Mouse (Mus musculus): ENCODE measurements around the gene B3gnt9.

The B3gnt9 gene

DNA sequence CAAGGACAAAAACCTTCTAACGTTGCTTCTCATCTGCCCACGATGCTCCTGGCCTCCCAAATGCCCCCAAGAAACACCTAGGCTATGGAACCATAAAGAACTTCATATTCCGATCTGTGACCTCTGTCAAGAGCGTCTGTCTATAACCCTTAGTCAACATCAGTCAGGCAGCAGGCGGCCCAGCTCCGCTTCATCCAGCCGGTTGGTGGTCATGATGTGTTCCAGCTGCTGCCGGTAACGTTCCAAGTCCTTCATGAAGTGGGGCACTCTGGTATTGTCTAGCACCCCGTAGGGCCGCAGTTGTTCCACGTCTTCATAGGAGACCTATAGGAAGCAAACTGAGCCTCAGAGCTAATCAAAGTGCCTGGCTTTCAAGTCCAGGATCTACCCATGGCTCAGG lies 26.9 kb upstream of the B3gnt9 start:
- DNase-seq: no peak

DNA sequence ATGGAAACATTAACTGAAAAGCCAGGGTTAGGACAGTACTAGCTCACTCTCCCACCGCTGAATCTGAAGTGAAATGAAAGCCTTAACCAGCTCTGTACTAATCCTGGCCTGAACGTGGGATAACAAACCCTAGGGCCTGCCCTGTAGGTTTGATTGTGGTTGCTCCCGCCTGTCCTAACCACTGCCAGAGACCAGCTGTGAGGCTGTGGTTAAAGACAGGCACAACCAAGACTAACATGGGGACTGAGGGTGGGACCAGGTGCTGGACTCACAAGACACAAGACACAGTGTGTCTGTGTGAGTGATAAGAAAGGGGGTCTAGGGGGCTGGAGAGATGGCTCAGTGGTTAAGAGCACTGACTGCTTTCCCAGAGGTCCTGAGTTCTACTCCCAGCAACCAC lies 25.6 kb upstream of the B3gnt9 start:
- DNase-seq: no peak

DNA sequence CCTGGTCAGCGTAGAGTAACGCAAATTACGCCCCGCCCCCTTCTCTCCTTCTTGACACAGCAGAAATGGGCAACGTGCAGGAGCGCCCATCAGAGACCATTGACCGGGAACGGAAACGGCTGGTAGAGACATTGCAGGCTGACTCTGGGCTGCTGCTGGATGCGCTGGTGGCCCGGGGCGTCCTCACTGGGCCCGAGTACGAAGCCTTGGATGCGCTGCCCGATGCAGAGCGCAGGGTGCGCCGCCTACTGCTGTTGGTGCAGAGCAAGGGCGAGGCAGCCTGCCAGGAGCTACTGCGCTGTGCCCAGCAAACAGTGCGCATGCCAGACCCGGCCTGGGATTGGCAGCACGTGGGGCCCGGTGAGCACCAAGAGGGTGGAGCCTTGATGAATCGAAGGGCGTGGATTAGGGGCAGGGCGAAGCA lies 24.0 kb upstream of the B3gnt9 start:
- peak; percentile 98 for DNase-seq

DNA sequence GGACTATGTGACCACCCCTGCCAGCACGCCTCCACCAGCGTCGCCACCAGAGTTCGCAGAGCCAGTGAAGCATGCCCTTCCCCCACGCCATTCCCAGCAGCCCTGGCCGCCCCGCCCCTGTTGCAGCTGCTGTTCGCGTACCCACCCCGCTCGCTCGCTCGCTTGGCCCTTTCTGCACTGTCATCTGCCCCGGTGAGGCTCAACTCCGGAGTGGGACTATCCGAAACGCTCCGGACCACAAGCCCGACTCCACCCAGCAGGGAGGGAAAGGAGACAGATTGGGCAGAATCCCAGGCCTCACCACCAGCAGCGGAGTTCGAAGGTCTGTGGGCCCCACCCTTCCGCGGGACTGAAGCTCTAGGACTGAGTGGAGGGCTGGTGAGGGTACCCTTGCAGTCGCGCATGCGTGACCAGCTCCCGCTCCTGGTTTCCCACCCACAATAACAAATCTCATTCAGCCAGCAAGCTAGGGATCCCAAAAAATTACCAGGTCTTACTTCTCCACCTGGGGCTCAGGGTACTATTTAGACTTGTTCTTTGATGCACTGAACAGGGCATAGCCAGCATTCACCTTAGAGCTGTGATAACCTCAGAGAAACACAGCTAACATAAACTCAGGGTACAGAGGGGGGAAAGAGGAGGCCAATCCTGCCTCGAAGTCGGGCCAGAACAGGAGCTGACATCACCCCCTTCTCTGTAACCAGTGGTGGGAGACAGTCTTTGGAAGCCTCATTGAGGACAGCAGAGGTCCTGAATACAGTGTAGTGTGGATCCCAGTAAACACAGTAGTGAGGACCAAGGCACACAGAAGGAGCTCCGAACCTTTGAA lies 21.6 kb upstream of the B3gnt9 start:
- peak; percentile 97 for DNase-seq

DNA sequence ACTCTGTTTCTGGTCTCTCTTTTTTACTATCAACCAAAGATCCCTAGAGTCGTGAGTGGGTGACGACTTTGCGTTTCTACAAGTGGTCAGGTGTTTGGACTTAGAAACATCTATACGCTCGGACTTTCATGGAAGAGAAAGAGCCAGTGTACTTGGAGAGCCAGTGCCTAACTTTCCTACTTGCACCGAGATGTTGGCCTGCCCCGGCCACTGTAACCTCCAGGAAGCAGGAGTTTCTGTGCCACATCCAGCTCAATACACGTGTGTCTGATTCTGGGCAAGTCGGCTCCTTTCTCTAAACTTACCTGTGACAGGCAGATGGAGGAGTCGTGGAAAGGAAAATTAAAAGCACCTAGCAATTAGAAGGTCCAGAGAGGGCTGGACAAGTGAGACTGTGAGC lies 20.9 kb upstream of the B3gnt9 start, which contains the start of gene Nol3:
Gene Nol3 (plus strand): TSS at position 301 of the 400 bp plus-strand sequence.
- no peak for DNase-seq

DNA sequence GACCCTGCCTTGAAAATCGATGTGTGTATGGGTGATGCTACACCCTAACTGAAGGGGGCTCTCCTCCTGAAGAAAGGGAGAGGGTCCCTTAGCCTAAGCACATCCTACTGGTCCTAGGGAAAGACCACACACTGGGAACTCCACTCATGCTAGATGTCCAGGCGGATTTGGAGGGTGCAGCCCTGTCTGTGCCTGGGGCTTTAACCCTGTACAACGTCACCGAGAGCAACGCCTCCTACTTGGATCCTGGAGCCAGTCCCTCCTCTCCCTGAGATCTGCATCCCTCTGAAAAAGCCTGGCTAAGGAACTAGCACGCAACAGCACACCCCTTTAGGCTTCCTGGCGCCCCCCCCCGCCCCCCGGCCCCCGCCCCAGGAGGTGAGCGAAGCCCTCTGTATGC lies 20.4 kb upstream of the B3gnt9 start:
- peak; percentile 92 for DNase-seq

DNA sequence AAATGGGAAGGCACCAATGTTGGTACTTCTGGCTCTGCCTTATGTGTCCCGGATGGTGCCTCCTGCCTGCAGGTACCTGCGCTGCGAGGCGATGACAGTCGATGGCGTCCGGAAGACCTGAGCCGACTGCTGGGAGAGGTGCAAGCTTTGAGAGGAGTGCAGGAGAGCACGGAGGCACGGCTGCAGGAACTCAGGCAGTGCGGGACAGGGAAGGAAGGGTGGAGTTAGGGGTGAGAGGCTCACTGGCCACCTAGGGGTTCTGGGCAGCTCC lies 15.9 kb upstream of the B3gnt9 start:
- DNase-seq: no peak

DNA sequence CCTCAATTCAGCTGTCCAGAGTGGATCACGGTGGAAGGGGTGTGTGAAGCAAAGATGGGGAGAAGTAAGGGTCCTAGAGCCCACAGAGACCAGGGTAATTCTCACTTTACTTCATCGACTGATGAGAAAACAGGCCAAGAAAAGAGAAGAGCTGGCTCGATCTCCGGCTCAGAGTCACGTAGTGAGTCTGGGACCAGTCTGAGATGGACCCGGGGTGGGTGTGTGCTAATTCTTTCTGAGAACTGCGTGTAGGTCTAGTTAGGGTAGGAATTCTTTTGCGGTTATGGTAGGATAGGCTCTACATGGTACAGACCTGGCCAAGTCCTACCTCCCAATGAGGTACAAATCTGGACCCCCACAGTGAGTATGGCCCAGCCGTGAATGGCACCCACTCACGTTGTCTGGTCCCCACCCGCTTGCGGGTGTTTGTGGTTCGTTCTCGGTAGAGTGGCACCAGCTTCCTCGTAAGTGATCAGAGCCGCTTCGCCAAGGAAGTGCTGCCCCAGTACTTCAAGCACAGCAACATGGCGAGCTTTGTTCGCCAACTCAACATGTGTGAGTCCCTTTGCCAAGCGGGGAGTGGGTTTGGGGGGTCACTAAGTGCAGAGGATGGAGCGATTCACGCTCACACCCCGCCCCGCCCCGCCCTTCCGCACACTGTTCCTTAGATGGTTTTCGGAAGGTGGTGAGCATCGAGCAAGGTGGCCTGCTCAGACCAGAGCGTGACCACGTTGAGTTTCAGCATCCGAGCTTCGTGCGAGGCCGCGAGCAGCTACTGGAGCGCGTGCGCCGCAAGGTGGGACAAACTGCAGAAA lies 15.4 kb upstream of the B3gnt9 start:
- DNase-seq: peak; percentile 90

DNA sequence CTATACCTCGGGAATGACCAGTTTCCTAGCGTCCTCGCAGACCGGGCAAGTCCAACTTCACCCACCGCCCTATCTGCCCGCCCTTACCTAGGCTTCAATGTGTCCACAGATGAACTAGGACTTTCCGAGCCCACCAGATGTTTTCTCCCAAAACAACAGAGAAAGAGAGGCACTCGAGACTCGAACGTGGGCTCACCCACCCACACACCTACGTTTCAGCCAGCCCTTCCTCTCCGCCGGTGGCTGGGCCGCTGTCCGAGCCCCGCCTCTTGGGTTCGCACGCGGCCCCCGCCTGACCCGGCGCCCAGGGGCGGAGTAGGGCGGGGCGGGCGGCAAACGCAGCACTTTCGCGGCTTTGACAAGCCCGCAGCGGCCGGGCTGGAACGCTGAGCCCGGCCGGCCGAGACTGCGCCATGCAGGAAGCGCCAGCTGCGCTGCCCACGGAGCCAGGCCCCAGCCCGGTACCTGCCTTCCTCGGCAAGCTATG lies 14.6 kb upstream of the B3gnt9 start, which contains the start of gene Hsf4:
Gene Hsf4 (plus strand): TSS at position 341 of the 487 bp plus-strand sequence.
- DNase-seq: peak; percentile 98

DNA sequence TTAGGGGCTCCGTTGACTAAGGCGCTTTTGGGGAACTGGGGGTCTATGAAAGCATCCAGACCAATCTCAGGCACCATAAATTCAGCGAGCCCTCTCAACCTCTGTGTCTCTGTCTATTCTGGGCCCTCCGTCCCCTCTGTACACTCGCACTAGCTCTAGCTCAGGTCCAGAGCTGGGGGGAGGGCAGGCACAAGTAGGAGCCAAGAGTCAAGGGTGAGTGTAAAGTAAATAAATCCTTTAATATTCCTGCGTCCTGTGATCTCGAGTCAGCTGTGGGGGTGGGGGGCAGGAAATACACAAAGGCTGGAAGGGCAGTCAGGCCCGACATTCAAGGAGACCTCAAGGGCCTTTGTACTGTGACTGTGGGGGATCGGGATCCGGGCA lies 14.1 kb upstream of the B3gnt9 start:
- DNase-seq: peak; percentile 89

DNA sequence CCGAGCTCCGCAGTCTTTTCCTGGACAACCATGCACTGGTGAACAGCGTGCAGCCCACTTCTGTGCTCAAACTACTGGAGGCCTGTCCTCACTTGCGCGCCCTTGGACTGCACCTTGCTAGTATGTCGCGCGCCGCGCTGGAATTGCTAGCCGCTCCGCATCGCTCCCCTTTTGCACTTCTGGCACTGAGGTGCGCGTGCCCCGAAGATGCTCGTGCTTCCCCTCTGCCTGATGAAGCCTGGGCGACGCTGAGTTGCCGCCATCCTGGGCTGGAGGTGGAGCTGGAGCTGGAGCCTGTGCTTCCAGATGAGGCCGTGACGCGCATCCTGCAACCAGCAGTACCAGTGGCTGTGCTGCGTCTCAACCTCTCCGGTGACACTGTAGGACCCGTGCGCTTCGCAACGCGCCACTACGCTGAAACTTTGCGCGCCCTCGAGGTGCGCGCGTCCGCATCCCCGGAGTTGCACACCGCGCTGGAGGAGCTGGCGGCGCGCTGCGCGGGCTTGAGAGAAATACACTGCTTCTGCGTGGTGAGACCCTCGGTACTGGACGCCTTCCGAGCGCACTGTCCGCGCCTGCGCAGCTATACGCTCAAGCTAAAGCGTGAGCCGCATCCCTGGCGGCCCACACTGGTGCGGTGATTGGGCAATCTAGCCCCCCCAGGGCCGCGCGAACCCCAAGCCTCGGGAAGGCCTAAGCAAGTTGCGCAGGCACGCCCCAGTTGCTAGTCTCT lies 13.6 kb upstream of the B3gnt9 start:
- peak; percentile 96 for DNase-seq

DNA sequence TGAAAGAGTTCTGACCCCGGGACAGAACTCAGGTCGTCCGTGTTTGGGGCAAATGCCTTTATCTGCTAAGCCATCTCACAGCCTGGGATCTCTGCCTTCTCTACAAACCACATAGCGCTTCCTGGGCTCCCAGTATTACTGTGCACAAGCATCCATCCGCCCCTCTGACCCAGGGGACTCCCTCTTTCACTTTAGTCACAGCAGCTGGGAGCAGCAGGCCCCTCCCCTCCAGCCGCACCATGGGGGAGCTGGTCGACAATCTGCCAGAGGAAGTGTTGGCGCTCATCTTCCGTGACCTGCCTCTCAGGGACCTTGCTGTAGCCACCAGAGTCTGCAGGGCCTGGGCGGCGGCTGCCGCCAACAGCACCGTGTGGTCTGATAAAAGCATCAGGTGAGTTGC lies 11.8 kb upstream of the B3gnt9 start:
- no peak for DNase-seq

DNA sequence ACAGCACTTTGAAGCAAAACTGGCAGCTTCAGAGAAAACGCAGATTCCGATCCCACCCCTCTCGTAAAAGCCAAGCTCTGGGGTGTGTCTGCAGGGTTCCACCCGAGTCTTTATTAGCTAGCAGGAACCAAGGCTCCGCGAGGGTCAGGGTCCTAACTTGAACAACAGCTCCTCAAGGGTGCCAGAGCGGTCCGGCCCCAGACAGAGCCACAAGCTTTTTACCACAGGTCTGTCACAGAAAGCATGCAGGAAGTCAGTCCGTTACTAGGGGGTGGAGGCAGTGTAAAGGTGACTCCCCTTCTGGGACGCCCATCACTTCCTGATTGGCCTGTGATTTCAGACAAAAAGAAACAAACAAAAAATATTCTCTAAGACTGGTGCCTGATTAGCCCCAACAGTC lies 10.2 kb upstream of the B3gnt9 start:
- peak; percentile 95 for DNase-seq

DNA sequence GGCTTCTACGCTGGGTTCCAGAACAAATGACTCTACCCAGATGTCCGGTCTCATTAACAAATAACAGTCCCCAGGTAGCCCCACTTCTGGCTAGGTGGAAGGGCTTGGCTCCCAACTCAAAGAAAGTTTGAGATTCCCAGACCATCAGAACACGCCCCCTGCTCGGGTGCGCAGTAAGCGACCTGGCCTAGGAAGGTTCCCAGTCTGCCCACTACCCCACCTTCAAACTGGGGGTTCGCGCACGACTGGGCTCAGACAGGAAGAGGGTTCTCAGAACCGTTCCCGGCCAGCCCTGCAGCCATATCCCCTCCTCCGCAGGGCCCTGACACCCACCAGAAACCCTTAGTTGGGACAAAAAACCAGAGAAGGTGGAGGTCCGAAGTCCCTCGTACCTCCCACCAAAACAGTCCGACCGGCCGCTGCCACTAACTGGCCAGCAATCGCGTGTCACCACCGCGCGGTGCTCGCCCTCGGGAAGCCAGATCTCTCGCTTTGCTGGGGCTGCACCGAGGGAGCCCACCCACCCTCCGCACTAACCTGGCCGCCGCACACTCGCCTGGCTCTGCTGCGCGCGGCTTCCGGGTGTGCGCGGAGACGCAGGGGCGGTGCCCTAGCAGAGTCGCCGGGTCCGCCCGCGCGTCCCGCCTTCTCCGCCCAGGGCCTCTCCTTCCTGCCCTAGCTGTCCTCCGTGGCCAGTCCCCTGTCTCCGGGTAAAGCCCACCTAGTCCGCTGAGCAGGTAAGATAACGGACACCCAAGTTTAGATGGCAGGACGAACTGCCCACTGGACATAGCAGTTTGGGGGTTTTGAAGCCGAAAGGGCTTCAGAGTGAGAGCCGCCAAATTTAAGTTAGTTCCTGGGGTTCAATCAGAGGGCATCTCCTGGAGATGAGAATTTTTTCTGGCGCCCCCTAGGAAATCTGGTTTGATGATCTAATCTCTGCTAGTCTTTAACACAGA lies 9.3 kb upstream of the B3gnt9 start, which contains the start of the genes Tradd and Fbxl8:
Gene Tradd (minus strand): TSS at position 586 of the 959 bp plus-strand sequence.
Gene Fbxl8 (plus strand): TSS at position 625 of the 959 bp plus-strand sequence.
- peak; percentile 99 for DNase-seq

DNA sequence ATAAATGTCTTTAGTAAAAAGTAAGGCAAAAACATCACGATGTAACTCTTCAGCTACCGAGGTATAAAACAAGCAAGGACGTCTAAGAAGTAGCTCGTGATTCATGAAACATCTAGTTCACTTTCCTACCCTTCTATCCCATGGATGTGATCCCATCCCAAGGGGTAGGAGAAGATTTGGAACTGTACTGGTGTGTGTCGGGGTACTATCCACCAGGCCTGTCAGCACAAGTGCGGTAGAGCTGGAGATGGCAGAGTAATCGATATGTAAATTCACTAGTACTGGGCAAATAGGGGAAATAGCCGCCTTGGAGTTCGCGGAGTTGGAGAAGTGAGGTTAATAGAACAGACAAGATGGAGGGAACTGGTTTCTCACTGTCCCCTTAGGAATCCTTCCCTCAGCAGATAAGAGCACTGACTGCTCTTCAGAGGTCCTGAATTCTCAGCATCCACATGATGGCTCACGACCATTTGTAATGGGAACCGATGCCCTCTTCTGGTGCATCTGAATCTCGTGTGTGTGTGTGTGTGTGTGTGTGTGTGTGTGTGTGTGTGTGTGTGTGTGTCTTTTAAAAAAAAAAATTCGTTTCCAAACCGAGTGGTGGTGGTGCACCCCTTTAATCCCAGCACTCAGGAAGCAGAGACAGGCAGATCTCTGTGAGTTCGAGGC lies 8.4 kb upstream of the B3gnt9 start:
- peak; percentile 88 for DNase-seq

DNA sequence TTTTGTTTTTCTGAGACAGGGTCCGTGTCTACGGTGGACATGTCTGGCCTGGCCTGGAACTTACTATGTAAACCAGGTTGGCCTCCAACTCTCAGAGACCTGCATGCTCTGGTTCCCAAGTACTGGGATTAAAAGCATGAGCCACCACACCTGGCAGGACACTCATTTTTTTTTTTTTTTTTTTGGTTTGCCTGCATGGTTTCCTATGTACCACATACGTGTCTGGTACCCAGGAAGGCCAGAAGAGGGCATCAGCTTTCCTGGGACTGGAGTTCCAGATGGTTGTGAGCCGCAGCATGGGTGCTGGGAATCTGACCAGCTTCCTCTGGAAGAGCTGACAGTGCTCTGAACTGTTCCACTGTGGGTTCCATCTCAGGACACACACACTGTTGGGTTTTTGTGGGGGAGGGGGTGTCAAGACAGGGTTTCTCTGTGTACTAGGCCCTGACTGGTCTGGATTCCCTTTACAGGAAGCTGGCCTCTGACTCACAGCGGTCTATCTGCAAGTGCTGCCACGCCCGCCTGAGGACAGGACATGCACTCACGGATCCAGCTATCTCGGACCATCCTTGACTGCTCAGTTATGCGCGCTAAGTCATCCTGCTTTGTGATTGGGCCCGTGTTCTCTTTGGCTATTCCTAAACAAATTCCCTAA lies 6.5 kb upstream of the B3gnt9 start:
- peak; percentile 81 for DNase-seq

DNA sequence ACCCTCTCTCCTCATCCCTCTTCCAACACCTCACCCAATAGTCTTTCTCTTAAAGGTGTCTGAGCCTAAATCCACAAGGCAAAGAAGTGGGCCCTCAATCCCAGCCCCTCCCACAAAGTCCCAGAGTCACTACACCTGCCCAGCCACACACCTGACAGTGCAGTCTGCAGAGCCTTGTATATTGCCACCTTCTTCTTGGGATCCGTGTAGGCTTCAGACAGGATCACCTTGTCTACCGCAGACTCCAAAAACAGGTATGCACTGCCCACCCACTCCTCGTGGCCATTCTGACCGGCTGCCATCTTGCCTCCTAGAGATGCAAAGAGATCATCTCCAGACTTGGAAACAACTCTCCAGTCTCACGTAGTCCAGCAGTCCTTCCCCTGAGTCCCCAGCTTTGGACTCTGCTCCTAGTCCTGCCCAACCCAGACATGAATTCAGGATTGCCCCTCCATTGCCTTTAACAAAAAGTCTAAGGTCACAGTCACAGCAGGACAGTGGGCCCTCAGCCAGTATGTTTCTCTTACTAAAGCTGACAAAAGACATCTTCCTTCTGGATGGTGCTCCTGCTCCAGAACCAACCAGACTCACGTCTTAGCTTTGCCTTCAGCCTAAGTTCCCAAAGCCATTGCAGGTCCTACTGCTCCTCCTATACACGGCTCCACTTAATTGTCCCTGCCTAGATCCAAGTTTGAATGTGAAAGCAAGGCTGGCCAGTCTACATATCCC lies 5.6 kb upstream of the B3gnt9 start:
- peak; percentile 90 for DNase-seq

DNA sequence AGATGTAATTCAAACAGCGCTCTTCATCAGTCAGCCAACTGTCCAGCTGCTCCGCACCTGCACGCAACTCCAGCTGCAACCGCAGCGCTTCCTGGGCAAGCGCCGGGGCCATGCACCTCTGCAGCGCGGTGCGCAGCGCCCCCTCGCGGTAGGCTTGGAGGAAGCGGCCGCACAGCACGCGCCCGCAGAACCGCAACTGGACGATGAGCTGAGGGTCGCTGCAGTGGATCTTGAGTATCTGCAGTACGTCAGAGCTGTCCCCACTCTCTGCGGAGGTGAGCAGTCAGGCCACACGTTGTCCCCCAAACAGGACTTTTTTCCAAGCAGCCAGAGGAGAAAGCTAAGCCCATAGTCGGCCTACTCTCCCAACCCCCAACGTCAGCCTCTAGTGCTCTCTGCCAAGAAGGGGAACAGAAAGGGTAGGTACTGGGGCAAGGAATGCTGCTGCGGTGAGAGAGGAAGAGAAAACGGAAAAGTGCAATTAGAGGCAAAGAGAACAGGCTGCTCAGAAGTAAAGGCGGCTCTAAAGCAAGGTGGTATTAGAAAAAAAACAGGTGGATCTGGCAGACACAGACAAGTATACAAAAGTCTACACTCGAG lies 4.9 kb upstream of the B3gnt9 start:
- peak; percentile 94 for DNase-seq

DNA sequence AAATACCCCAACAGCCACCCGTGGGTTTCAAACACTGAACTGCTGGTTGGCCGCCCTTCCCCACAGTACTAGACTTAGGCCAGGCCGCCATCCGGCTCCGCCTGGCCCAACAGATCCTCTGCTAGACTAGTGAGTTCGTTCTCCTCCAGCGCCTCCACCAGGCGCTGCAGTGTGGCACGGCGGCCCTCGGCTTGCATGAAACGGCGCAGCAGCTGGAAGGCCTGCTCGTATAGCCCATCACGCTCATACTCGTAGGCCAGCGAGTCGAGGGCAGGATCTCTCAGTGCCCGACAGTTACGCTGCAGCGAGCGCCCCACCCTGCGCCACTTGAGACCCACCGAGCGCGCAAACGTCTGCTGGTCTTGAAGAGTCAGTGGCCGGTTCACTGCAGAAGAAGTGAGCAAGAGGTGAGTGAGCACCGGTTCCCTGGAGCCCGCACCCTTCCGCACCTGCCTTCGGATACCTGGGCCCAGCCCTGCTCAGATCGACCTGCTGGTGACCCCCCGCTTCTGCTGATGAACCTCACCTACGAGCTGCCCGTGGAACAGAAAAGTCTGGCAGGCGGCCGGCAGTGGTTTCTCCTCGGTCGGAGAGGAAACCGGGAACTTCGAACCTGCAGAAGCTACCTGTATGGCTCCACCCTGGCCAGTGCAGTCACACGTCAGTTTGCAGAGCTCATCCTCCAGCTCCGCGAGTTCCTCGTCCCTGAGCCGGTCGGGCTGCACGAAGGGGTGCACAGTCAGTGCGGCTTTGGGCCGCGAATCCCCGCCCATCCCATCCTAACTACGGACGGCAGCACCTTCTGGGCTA lies 4.2 kb upstream of the B3gnt9 start:
- DNase-seq: peak; percentile 93

Data from heart, adult 11 months (tissue).